ENCODE assay signal across 19 mouse cellular contexts in the genomic region with DNA sequence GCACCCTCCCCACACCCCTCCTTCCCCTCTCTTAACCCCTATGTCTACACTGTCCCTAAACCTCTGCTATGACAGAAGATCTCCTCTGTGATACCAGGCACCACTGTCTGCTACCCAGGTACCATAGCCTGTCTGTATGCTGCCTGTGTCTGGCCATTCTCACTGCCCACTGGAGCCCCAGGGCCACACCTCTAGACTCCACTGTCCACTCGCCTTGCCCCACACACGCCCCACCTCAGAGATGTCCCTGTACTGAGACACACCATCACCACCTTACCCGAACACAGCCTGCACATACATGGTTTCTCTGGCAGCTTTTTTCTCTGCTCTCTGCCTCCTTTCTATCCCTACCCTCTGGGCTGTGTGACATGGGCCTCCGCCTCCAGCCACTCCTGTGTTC. TPM values are rescaled to one million over a fixed set of nuclear protein-coding genes. Genes with fewer than 3 reads are reported as not detected.
A peak's percentile ranks its signal among the peaks of the same experiment; 100 is the strongest.
DNase-seq lines count a peak whose midpoint lies in the region; ATAC-seq and TF ChIP-seq lines count a peak whose summit lies in the region.
"Had no signal": no experiment of that assay in that cellular context is flagged by ENCODE, and none has a peak within 500 bp of the region (broad histone marks: within the 10 kb centered on the region; RNA-seq: fewer than 3 reads in every experiment).

No protein-coding gene starts in this region.

- no peak overlapping the region for H3K4me3 ChIP-seq in heart, embryonic 15.5 days
- H3K4me3 ChIP-seq in heart, adult 2 months, result no peak overlapping the region
- H3K4me3 ChIP-seq in kidney, embryonic 16.5 days (ENCODE audit: low read length), result no peak overlapping the region
- H3K4me3 ChIP-seq in midbrain, embryonic 15.5 days, result no peak overlapping the region
- no peak overlapping the region for H3K4me3 ChIP-seq in midbrain, embryonic 13.5 days (replicated peaks)
- H3K4me3 ChIP-seq in stomach, postnatal 0 days (ENCODE audit: low read depth, low read length), result no peak overlapping the region
- H3K4me3 ChIP-seq in forebrain, embryonic 14.5 days (ENCODE audit: low read depth, low read length), result no peak overlapping the region
- H3K4me3 ChIP-seq: forebrain, embryonic 10.5 days had no signal

- no peak for DNase-seq in heart, adult 2 months
- no peak for DNase-seq in kidney, postnatal 36 days
- no peak for DNase-seq in stomach, postnatal 0 days (ENCODE audit: low spot score)
- DNase-seq in forebrain, embryonic 14.5 days (ENCODE audit: low spot score), result no peak
- DNase-seq: B cell, adult 2 months; heart, postnatal 10 days; kidney, adult 8-10 months; right cerebral cortex, postnatal 14 days had no signal

- no peak overlapping the region for H3K27ac ChIP-seq in heart, embryonic 15.5 days
- no peak overlapping the region for H3K27ac ChIP-seq in heart, adult 2 months
- no peak overlapping the region for H3K27ac ChIP-seq in kidney, embryonic 16.5 days (ENCODE audit: low read length)
- H3K27ac ChIP-seq in midbrain, embryonic 15.5 days, result no peak overlapping the region
- no peak overlapping the region for H3K27ac ChIP-seq in midbrain, embryonic 13.5 days
- H3K27ac ChIP-seq in stomach, postnatal 0 days (replicated peaks), result 0 out of 2 replicates have a peak overlapping the region, but pooled peaks have one; percentile 18
- no peak overlapping the region for H3K27ac ChIP-seq in forebrain, embryonic 14.5 days (ENCODE audit: low read depth, low read length)
- H3K27ac ChIP-seq: forebrain, embryonic 10.5 days; liver, embryonic 14.5 days had no signal

- TF ChIP-seq CTCF in heart, adult 2 months (IDR thresholded peaks at IDR 0.05), result no peak
- TF ChIP-seq CTCF in stomach, postnatal 0 days (IDR thresholded peaks at IDR 0.05; ENCODE audit: low read depth), result no peak

- TF ChIP-seq POLR2A in heart, adult 2 months (IDR thresholded peaks at IDR 0.05; ENCODE audit: insufficient read depth, low read depth, low read length), result no peak

- TF ChIP-seq EP300 in heart, adult 2 months (IDR thresholded peaks at IDR 0.05; ENCODE audit: insufficient read depth, low read depth, low read length), result no peak
- no peak for TF ChIP-seq EP300 in stomach, postnatal 0 days (optimal IDR thresholded peaks at IDR 0.05)

- no peak overlapping the region for H3K4me2 ChIP-seq in heart, embryonic 15.5 days
- H3K4me2 ChIP-seq in kidney, embryonic 16.5 days (replicated peaks; ENCODE audit: low read depth, low read length), result no peak overlapping the region
- no peak overlapping the region for H3K4me2 ChIP-seq in midbrain, embryonic 15.5 days
- H3K4me2 ChIP-seq in midbrain, embryonic 13.5 days (replicated peaks), result no peak overlapping the region
- no peak overlapping the region for H3K4me2 ChIP-seq in stomach, postnatal 0 days (replicated peaks; ENCODE audit: low read depth)
- H3K4me2 ChIP-seq in forebrain, embryonic 14.5 days (ENCODE audit: low read length), result no peak overlapping the region

- peaks cover 20% of the 10 kb centered on the region; the same call in 1 of the 2 replicates for H3K36me3 ChIP-seq in heart, embryonic 15.5 days
- no peaks in the 10 kb centered on the region for H3K36me3 ChIP-seq in heart, adult 2 months (ENCODE audit: control insufficient read depth, insufficient read depth, low read length)
- H3K36me3 ChIP-seq in kidney, embryonic 16.5 days (ENCODE audit: insufficient read depth, low read length), result peaks cover 36% of the 10 kb centered on the region
- peaks cover 10% of the 10 kb centered on the region; the same call in 1 of the 2 replicates for H3K36me3 ChIP-seq in midbrain, embryonic 15.5 days (replicated peaks)
- peaks cover 73% of the 10 kb centered on the region for H3K36me3 ChIP-seq in midbrain, embryonic 13.5 days
- peaks cover 11% of the 10 kb centered on the region for H3K36me3 ChIP-seq in stomach, postnatal 0 days (ENCODE audit: control insufficient read depth, insufficient read depth, low read length)
- H3K36me3 ChIP-seq in forebrain, embryonic 14.5 days (ENCODE audit: control insufficient read depth, insufficient read depth, low read length), result peaks cover 57% of the 10 kb centered on the region

- H3K27me3 ChIP-seq in heart, embryonic 15.5 days, result no peaks in the 10 kb centered on the region
- no peaks in the 10 kb centered on the region for H3K27me3 ChIP-seq in heart, adult 2 months (ENCODE audit: control insufficient read depth, insufficient read depth, low read length)
- no peaks in the 10 kb centered on the region for H3K27me3 ChIP-seq in kidney, embryonic 16.5 days (ENCODE audit: insufficient read depth, low read length)
- H3K27me3 ChIP-seq in midbrain, embryonic 15.5 days (replicated peaks), result no peaks in the 10 kb centered on the region
- H3K27me3 ChIP-seq in midbrain, embryonic 13.5 days, result no peaks in the 10 kb centered on the region
- H3K27me3 ChIP-seq in stomach, postnatal 0 days (ENCODE audit: control insufficient read depth, insufficient read depth, low read length), result no peaks in the 10 kb centered on the region
- no peaks in the 10 kb centered on the region for H3K27me3 ChIP-seq in forebrain, embryonic 14.5 days (replicated peaks; ENCODE audit: control insufficient read depth, insufficient read depth, low read length)
- H3K27me3 ChIP-seq: Patski had no signal

- ATAC-seq in heart, embryonic 15.5 days (replicated peaks; ENCODE audit: insufficient number of reproducible peaks, insufficient read depth, low FRiP score, low read depth), result 0 out of 2 replicates have a peak, but pooled peaks have one; percentile 7
- ATAC-seq in kidney, embryonic 16.5 days (ENCODE audit: low FRiP score, low TSS enrichment), result peak; percentile 34; the same call in 1 of the 2 replicates
- 0 out of 2 replicates have a peak, but pooled peaks have one; percentile 33 for ATAC-seq in midbrain, embryonic 15.5 days (replicated peaks)
- ATAC-seq in midbrain, embryonic 13.5 days, result no peak
- peak; percentile 36; the same call in 1 of the 2 replicates for ATAC-seq in stomach, postnatal 0 days (ENCODE audit: low FRiP score, low TSS enrichment)
- no peak for ATAC-seq in forebrain, embryonic 14.5 days
- ATAC-seq: Patski had no signal

- no peak overlapping the region for H3K9ac ChIP-seq in heart, embryonic 15.5 days
- no peak overlapping the region for H3K9ac ChIP-seq in heart, adult 2 months (ENCODE audit: low read depth, low read length)
- H3K9ac ChIP-seq in kidney, embryonic 16.5 days (replicated peaks; ENCODE audit: low read length), result no peak overlapping the region
- H3K9ac ChIP-seq in midbrain, embryonic 15.5 days, result no peak overlapping the region
- H3K9ac ChIP-seq in midbrain, embryonic 13.5 days (replicated peaks), result no peak overlapping the region
- no peak overlapping the region for H3K9ac ChIP-seq in stomach, postnatal 0 days (ENCODE audit: low read length)
- H3K9ac ChIP-seq in forebrain, embryonic 14.5 days (ENCODE audit: low read length), result no peak overlapping the region
- H3K9ac ChIP-seq: liver, embryonic 14.5 days had no signal

- intact Hi-C loops in heart, adult 2 months (cut with DNase I), result no loop called here

- 90% methylated on average over 4 of the region's 4 CpGs for WGBS in heart, embryonic 15.5 days
- WGBS in heart, adult 2 months, result 95% methylated on average over 4 of the region's 4 CpGs
- WGBS in kidney, embryonic 16.5 days, result 88% methylated on average over 4 of the region's 4 CpGs
- 94% methylated on average over 4 of the region's 4 CpGs for WGBS in midbrain, embryonic 15.5 days
- WGBS in midbrain, embryonic 13.5 days, result 97% methylated on average over 4 of the region's 4 CpGs
- WGBS in stomach, postnatal 0 days, result 78% methylated on average over 4 of the region's 4 CpGs
- 95% methylated on average over 4 of the region's 4 CpGs for WGBS in forebrain, embryonic 14.5 days

- H3K4me1 ChIP-seq in heart, embryonic 15.5 days (replicated peaks), result peaks cover 16% of the 10 kb centered on the region
- H3K4me1 ChIP-seq in heart, adult 2 months (ENCODE audit: control insufficient read depth, insufficient read depth, low read length), result peaks cover 1% of the 10 kb centered on the region; the same call in 1 of the 2 replicates
- no peaks in the 10 kb centered on the region for H3K4me1 ChIP-seq in kidney, embryonic 16.5 days (ENCODE audit: insufficient read depth, low read length)
- no peaks in the 10 kb centered on the region for H3K4me1 ChIP-seq in midbrain, embryonic 15.5 days
- no peaks in the 10 kb centered on the region for H3K4me1 ChIP-seq in midbrain, embryonic 13.5 days (replicated peaks)
- no peaks in the 10 kb centered on the region for H3K4me1 ChIP-seq in stomach, postnatal 0 days (replicated peaks; ENCODE audit: control insufficient read depth, insufficient read depth)
- H3K4me1 ChIP-seq in forebrain, embryonic 14.5 days (ENCODE audit: control insufficient read depth, insufficient read depth, low read length), result no peaks in the 10 kb centered on the region
- H3K4me1 ChIP-seq: forebrain, embryonic 10.5 days had no signal

- 0 out of 2 replicates have a peak, but pooled peaks cover 2% of the 10 kb centered on the region for H3K79me2 ChIP-seq in heart, adult 2 months (replicated peaks; ENCODE audit: control insufficient read depth, insufficient read depth, low read length)

- no peaks in the 10 kb centered on the region for H3K9me3 ChIP-seq in heart, embryonic 15.5 days (replicated peaks)
- H3K9me3 ChIP-seq in kidney, embryonic 16.5 days (ENCODE audit: low read length), result no peaks in the 10 kb centered on the region
- H3K9me3 ChIP-seq in midbrain, embryonic 15.5 days, result no peaks in the 10 kb centered on the region
- H3K9me3 ChIP-seq in midbrain, embryonic 13.5 days, result no peaks in the 10 kb centered on the region
- H3K9me3 ChIP-seq in stomach, postnatal 0 days (ENCODE audit: control insufficient read depth, low read length), result no peaks in the 10 kb centered on the region
- no peaks in the 10 kb centered on the region for H3K9me3 ChIP-seq in forebrain, embryonic 14.5 days (replicated peaks; ENCODE audit: control insufficient read depth, low read length)
- H3K9me3 ChIP-seq: forebrain, embryonic 10.5 days had no signal

RNA-seq across cellular contexts. Expression of gene Ap2a1, which starts 12.4 kb away (rescaled TPM):
- 51.9 and 57.4 TPM in 2 replicates for polyA plus RNA-seq in heart, embryonic 15.5 days (2015; fragmentation: Nextera tagmentation; extraction: Ambion mirVana)
- 10 to 100 TPM; 63.3 to 67.6 TPM for total RNA-seq in heart, adult 2 months (2021)
- 56.1 and 68.1 TPM in 2 replicates for polyA plus RNA-seq in heart, adult 2 months (2012; rRNA removed)
- 72.9 and 75.3 TPM in 2 replicates for polyA plus RNA-seq in kidney, embryonic 16.5 days (2015; fragmentation: Nextera tagmentation; extraction: Ambion mirVana)
- 122 and 140 TPM in 2 replicates for polyA plus RNA-seq in midbrain, embryonic 15.5 days (2015; fragmentation: Nextera tagmentation; extraction: Ambion mirVana)
- polyA plus RNA-seq in midbrain, embryonic 13.5 days (2015; fragmentation: Nextera tagmentation; extraction: Ambion mirVana), result 98.1 and 98.6 TPM in 2 replicates
- polyA plus RNA-seq in stomach, postnatal 0 days (2015; fragmentation: Nextera tagmentation; extraction: Ambion mirVana), result 29.3 and 33.9 TPM in 2 replicates
- polyA plus RNA-seq in forebrain, embryonic 14.5 days (2014; fragmentation: Nextera tagmentation; extraction: Ambion mirVana), result 85.6 and 99.3 TPM in 2 replicates

RNA-seq across cellular contexts. Expression of gene Fuz, which starts 21.0 kb away (rescaled TPM):
- polyA plus RNA-seq in heart, embryonic 15.5 days (2015; fragmentation: Nextera tagmentation; extraction: Ambion mirVana), result 11.9 and 16.3 TPM in 2 replicates
- 10 to 100 TPM; 16.3 to 17.1 TPM for total RNA-seq in heart, adult 2 months (2021)
- polyA plus RNA-seq in heart, adult 2 months (2012; rRNA removed), result 25.2 and 31.6 TPM in 2 replicates
- polyA plus RNA-seq in kidney, embryonic 16.5 days (2015; fragmentation: Nextera tagmentation; extraction: Ambion mirVana), result 27.7 and 28.4 TPM in 2 replicates
- polyA plus RNA-seq in midbrain, embryonic 15.5 days (2015; fragmentation: Nextera tagmentation; extraction: Ambion mirVana), result 20.3 and 22.9 TPM in 2 replicates
- polyA plus RNA-seq in midbrain, embryonic 13.5 days (2015; fragmentation: Nextera tagmentation; extraction: Ambion mirVana), result 24.2 and 26.9 TPM in 2 replicates
- 13.1 and 15.6 TPM in 2 replicates for polyA plus RNA-seq in stomach, postnatal 0 days (2015; fragmentation: Nextera tagmentation; extraction: Ambion mirVana)
- polyA plus RNA-seq in forebrain, embryonic 14.5 days (2014; fragmentation: Nextera tagmentation; extraction: Ambion mirVana), result 18.2 and 18.3 TPM in 2 replicates

RNA-seq across cellular contexts. Expression of gene Med25, which starts 24.4 kb away (rescaled TPM):
- polyA plus RNA-seq in heart, embryonic 15.5 days (2015; fragmentation: Nextera tagmentation; extraction: Ambion mirVana), result 72.9 and 93.9 TPM in 2 replicates
- total RNA-seq in heart, adult 2 months (2021), result 10 to 100 TPM; 70.0 to 85.8 TPM
- 107 and 121 TPM in 2 replicates for polyA plus RNA-seq in heart, adult 2 months (2012; rRNA removed)
- polyA plus RNA-seq in kidney, embryonic 16.5 days (2015; fragmentation: Nextera tagmentation; extraction: Ambion mirVana), result 136 and 149 TPM in 2 replicates
- 179 TPM in 2 replicates for polyA plus RNA-seq in midbrain, embryonic 15.5 days (2015; fragmentation: Nextera tagmentation; extraction: Ambion mirVana)
- polyA plus RNA-seq in midbrain, embryonic 13.5 days (2015; fragmentation: Nextera tagmentation; extraction: Ambion mirVana), result 151 and 162 TPM in 2 replicates
- polyA plus RNA-seq in stomach, postnatal 0 days (2015; fragmentation: Nextera tagmentation; extraction: Ambion mirVana), result 64.4 and 75.3 TPM in 2 replicates
- polyA plus RNA-seq in forebrain, embryonic 14.5 days (2014; fragmentation: Nextera tagmentation; extraction: Ambion mirVana), result 75.4 and 94.0 TPM in 2 replicates

RNA-seq across cellular contexts. Expression of gene Tsks, which starts 26.1 kb away (rescaled TPM):
- polyA plus RNA-seq in heart, embryonic 15.5 days (2015; fragmentation: Nextera tagmentation; extraction: Ambion mirVana), result 0.13 and 0.27 TPM in 2 replicates
- not detected for total RNA-seq in heart, adult 2 months (2021)
- polyA plus RNA-seq in heart, adult 2 months (2012; rRNA removed), result 0.26 and 1.5 TPM in 2 replicates
- polyA plus RNA-seq in kidney, embryonic 16.5 days (2015; fragmentation: Nextera tagmentation; extraction: Ambion mirVana), result 0.10 and 0.24 TPM in 2 replicates
- polyA plus RNA-seq in midbrain, embryonic 15.5 days (2015; fragmentation: Nextera tagmentation; extraction: Ambion mirVana), result 0.11 and 0.21 TPM in 2 replicates
- 0.17 TPM in 1 of 2 replicates, not detected in the other for polyA plus RNA-seq in midbrain, embryonic 13.5 days (2015; fragmentation: Nextera tagmentation; extraction: Ambion mirVana)
- 0.08 TPM in 1 of 2 replicates, not detected in the other for polyA plus RNA-seq in stomach, postnatal 0 days (2015; fragmentation: Nextera tagmentation; extraction: Ambion mirVana)
- polyA plus RNA-seq in forebrain, embryonic 14.5 days (2014; fragmentation: Nextera tagmentation; extraction: Ambion mirVana), result not detected in 2 replicates
- total RNA-seq: gastrocnemius, postnatal 4 days; heart, postnatal 10 days; midbrain, postnatal 0 days had no signal
- polyA plus RNA-seq: embryonic facial prominence, embryonic 14.5 days; neural tube, embryonic 11.5 days had no signal

RNA-seq across cellular contexts. Expression of gene Ptov1, which starts 47.3 kb away (rescaled TPM):
- polyA plus RNA-seq in heart, embryonic 15.5 days (2015; fragmentation: Nextera tagmentation; extraction: Ambion mirVana), result 206 and 273 TPM in 2 replicates
- 100 to 1,000 TPM; 155 to 172 TPM for total RNA-seq in heart, adult 2 months (2021)
- 293 and 317 TPM in 2 replicates for polyA plus RNA-seq in heart, adult 2 months (2012; rRNA removed)
- 371 and 404 TPM in 2 replicates for polyA plus RNA-seq in kidney, embryonic 16.5 days (2015; fragmentation: Nextera tagmentation; extraction: Ambion mirVana)
- polyA plus RNA-seq in midbrain, embryonic 15.5 days (2015; fragmentation: Nextera tagmentation; extraction: Ambion mirVana), result 517 and 553 TPM in 2 replicates
- polyA plus RNA-seq in midbrain, embryonic 13.5 days (2015; fragmentation: Nextera tagmentation; extraction: Ambion mirVana), result 524 and 584 TPM in 2 replicates
- 159 and 179 TPM in 2 replicates for polyA plus RNA-seq in stomach, postnatal 0 days (2015; fragmentation: Nextera tagmentation; extraction: Ambion mirVana)
- 447 and 458 TPM in 2 replicates for polyA plus RNA-seq in forebrain, embryonic 14.5 days (2014; fragmentation: Nextera tagmentation; extraction: Ambion mirVana)

Comparison
In these comparisons a context has a peak if more than half of its experiments do, and no peak if none do; other contexts are left out.
1. ATAC-seq: peak in heart, embryonic 15.5 days (single experiment), kidney, embryonic 16.5 days (single experiment), midbrain, embryonic 15.5 days (single experiment) and stomach, postnatal 0 days (single experiment); none in midbrain, embryonic 13.5 days (single experiment) and forebrain, embryonic 14.5 days (single experiment).